Mouse (Mus musculus) Muller cell, postnatal 12 days (primary cell): ENCODE results near the gene Gm28230.

Experiments
- DNase-seq: peaks from one replicate; pipeline ENCODE4 v3.0.0-alpha.2; 2015; ENCODE audit errors: inconsistent ontology term

Gene Gm28230

GRCm38 (mm10) chr2:74726551-74726950, at the start of gene Gm28230:
Gene Gm28230, plus strand, starts transcription at chr2:74726728.
- no peak for DNase-seq

GRCm38 (mm10) chr2:74677106-74677505, 49.4 kb upstream of the Gm28230 start:
- DNase-seq, result no peak

- no peak for DNase-seq
These were observed 47.5 kb upstream of the Gm28230 start, which contains the start of gene Hoxd11 for GRCm38 (mm10) chr2:74678891-74679595. Gene Hoxd11, plus strand, starts transcription at chr2:74679557.

- DNase-seq, result no peak
These were observed 46.9 kb upstream of the Gm28230 start for GRCm38 (mm10) chr2:74679596-74679971.

DNA sequence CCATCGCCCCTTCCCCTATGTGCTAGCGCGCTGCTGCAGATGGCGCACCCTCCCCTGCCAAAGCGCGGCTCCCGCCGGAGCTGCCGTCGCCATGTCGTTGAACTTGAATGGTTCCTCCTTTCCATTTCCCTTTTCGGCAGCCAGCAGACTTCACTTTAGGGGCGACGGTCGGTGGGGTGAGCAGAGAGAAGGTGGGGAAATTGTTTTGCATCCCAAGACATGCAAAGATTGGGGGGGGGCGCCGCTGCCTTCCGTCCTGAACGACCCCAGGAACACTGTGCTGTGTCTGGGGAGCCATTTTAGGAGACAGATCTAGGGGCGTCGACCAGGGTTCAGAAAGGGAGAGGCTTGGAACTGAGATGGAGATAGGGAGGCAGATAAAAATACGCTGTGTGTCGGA, 46.5 kb upstream of the Gm28230 start:
- DNase-seq, result no peak

DNA sequence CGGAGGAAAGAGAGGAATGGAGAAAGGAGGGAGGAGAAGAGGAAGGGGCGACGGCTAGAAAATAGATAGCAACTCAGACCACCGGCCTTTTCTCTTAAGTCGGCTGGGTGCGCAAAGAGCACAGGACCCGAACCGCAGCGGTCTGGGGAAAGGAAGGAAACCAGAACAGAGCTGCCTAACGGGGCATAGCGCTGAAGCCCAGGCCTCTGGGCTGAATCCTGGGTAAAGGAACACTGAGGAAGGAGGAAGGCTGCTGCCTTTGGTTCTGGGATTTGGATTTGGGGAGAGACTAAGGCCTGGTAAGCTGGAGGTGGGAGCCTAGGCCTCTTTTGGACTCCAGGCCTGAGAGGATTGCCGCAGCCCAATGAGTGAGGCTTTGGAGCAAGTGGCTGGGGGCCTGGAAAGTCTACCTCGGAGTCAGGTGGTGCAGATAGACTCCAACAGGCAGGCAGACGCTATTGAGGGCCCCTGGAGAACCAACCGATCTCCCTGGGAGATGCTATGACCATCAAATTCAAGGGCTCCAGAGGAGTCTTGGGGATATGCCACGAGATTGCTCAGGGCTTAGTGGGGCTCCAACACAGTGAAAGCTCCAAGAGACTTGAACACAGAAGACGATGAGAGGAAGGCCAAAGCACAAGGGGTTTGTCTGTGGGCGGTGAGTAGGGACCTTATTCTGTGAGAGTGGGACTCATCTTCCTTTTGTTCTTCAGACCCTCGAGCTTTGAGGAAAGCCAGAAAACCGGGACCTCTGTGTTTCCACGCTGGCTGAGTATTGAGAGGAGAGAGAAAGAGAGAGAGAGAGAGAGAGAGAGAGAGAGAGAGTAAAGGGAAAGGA, 45.7 kb upstream of the Gm28230 start:
- no peak for DNase-seq

DNA sequence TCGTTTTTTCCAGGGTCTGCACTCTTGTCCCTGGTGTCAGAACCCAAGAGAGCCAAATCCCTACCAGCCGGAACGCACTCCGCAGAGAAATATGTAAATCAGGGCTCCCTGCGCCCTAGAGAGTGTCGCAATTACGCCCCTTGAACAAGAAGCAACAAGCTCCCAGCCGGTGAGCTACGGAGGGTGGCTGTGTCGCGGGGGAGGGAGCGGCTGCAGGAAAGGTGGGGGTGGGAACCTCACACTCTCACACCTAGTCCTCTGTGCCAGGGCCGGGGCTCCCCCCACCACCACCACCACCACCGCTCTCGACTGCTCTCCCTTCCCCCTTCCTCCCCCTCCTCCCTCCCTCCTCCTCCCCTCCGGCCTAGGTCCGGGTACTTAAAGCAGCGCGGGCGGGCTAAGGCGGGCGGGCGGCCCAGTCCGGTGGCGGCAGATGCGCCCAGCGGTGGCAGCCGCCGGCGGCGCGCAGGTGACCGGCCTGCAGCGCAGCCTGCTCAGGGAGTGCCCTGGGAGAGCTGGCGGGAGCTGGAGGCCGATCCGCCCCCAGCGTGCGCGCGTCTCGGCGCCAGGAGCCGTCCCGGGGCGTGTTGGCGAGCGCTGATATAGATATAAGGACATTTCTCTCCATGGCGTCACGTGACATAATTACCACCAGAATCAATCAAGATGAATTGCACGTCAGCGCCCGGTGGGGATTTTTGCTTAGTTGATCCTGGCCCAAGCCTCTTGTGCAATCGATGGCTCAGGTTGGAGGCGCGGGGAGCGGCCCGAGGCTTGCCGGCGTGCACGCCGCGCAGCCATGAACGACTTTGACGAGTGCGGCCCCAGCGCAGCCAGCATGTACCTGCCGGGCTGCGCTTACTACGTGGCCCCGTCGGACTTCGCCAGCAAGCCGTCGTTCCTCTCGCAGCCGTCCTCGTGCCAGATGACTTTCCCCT, 44.7 kb upstream of the Gm28230 start:
- DNase-seq, result no peak

- DNase-seq, result no peak
These were observed 43.7 kb upstream of the Gm28230 start for GRCm38 (mm10) chr2:74682796-74683195.

- no peak for DNase-seq
These were observed 43.0 kb upstream of the Gm28230 start for GRCm38 (mm10) chr2:74683471-74683951.

GRCm38 (mm10) chr2:74684106-74684505, 42.4 kb upstream of the Gm28230 start:
- no peak for DNase-seq

- DNase-seq, result no peak
These were observed 41.4 kb upstream of the Gm28230 start for GRCm38 (mm10) chr2:74685059-74685603.

- DNase-seq, result no peak
These were observed 40.1 kb upstream of the Gm28230 start for GRCm38 (mm10) chr2:74686301-74686987.

- DNase-seq, result no peak
These were observed 39.4 kb upstream of the Gm28230 start for GRCm38 (mm10) chr2:74686988-74687697.

- no peak for DNase-seq
These were observed 38.6 kb upstream of the Gm28230 start for GRCm38 (mm10) chr2:74687698-74688555.

DNA sequence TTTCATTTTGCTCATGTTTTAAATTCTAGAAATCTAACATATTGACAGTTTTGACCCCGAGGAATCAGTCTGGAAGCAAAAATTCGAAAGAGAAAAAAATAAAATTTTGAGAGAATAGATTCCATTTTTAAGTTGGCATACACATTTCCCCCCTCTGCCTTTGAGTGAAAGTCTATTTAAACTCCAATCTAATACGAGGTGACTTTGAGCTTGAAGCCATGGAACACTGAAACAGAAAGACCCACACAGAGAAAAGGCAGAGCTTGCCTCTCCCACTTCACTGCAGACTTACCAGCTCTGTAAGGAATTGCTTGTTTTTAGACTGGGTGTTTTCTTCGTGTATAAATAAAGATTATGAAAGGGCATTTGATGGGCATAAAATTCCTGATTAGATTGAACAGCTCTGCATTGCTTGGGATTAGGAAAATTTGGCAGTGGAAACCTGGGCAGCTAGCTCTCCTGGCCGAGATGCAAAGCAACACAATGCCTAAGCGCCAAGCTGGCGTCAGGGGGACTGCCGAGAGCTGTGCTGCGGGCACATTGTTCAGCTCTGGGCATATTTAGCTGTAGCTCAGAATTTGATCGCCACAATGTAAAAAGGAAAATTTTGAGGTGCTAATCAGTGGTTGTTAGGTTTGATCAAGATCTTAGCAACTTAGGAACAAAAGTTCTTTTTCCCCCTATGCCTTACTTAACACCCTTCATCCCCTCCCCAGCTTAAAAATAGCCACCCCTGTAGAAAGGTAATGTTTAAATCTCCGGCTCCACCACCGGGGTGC, 37.5 kb upstream of the Gm28230 start:
- no peak for DNase-seq

GRCm38 (mm10) chr2:74689574-74690337, 36.8 kb upstream of the Gm28230 start:
- no peak for DNase-seq

DNA sequence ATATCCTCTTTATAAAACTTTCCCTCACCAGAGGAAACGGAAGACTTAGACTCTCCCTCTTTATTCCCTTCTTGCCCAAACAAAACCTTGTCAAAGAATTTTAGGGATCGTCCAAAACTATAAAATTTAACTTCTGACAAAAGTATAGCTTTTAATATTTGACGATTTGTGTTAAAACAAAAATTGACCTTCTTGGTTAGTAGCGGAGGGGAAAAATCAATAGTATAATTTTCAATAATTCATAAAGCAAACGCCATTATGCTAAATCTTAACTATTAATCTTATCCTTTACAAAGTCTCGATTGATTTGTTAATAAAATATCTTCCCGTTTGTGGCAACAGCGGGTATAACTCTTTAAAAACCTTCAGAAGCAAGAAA, 36.2 kb upstream of the Gm28230 start:
- no peak for DNase-seq
